Mouse (Mus musculus): Measurements from ENCODE around the gene Atad5.
"Not testable (repeated sequence)": the region's sequence is repeated elsewhere in the genome, so short reads cannot be mapped to it uniquely, and the experiment has no call there.

Atad5 gene

DNA sequence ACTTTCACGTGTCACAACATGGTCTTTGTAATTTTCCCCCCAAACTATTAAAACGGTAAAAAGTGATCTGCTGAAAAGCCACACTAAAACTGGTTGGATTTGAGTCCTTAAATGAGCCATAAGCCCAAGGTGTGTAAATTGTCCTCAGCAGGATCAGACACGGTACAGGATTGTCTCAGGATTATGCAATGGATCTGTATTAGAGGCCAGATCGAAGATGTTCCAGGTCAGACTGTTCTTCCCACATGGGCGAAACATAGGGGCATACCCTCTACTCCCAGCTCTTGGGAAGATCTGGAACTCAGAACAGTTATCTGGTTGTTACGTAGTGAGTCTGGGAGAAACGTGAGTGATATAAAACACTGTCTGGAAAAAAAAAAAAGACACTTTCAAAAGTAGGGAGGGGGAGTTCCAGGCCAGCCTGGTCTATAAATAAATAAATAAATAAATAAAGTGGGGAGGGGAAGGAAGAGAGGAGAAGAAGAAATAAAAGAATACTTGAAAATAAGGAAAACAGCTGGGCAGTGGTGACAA, 7.3 kb upstream of the Atad5 start:
- no peak for DNase-seq

- peak in 1 of 2 experiments; percentile 49 for DNase-seq
Measured at GRCm38 (mm10) chr11:80085356-80086055, 3.7 kb upstream of the Atad5 start.

- peak; percentile 62 to 90 for DNase-seq
Measured at GRCm38 (mm10) chr11:80086844-80087243, 2.4 kb upstream of the Atad5 start.

- DNase-seq, result no peak
Measured at GRCm38 (mm10) chr11:80089817-80090214, 616 bp downstream of the Atad5 start.

- DNase-seq, result no peak
Measured at GRCm38 (mm10) chr11:80090555-80091164, 1.5 kb downstream of the Atad5 start.

DNA sequence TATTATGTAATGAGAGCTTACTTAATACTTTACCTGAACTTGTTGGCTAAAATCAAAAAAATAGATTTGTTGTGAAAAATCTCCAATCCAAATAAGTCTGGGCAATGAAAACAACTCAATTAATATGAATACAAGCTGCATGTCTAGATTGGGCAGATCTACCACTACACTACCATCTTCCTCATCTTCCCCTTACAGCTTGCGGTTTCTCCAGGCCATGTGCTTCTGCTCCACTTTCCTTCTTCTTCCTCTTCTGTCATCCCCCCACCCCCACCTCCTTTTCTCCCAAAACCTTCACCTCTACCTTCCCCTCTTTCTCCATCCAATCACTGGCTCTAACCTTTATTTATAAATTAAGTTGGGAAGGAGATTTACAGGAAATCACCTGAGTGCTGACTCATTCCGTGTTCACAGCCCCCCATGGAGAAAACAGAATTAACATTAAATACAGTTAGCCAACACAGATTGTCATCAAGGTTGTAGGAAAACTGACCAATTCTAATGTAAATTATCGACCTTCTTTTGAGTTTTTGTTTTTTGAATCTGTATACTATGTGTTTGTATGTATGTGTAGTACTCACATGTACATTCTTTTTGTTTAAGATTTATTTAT, 9.3 kb downstream of the Atad5 start:
- DNase-seq, result no peak

DNA sequence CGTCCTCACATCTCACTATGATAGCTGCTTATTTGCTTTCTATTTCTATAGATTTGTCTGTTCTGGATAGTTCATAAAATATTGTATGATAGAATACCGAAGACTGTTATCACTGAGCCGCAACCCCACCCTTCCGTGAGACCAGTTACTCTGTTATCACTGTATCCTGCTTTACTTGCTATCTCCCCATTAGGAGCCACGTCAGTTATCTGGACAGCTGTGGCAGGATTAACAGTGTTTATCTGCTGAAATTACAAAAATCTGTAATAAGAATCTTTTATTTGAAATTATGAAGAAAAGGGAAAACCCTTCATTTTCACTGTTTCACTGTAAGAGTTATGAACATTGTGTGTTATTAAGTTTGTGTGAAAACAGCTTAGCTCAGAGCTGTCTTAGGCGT, 12.1 kb downstream of the Atad5 start:
- DNase-seq, result no peak

DNA sequence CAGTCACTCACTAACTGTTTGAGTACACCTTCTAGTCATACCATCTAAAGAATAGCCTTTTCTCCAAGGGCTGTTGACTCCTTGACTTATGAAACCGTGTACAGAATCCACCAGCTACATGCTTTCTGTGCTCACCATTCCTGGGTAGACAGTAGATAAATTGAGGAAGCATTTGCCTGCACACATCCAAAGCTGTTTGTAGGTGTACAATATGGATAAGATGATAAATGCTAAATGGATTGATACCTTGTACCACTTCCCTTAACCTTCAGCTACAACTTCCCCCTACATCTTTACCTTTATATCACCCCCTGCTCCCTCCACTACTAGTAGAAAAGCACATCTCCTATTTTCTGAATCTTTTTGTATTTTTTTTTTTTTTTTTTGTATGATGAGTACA, 15.2 kb downstream of the Atad5 start:
- no peak for DNase-seq

- no peak for DNase-seq
Measured at GRCm38 (mm10) chr11:80116411-80116810, 27.2 kb downstream of the Atad5 start.

- DNase-seq, result no peak
Measured at GRCm38 (mm10) chr11:80132050-80132449, 42.9 kb downstream of the Atad5 start.

DNA sequence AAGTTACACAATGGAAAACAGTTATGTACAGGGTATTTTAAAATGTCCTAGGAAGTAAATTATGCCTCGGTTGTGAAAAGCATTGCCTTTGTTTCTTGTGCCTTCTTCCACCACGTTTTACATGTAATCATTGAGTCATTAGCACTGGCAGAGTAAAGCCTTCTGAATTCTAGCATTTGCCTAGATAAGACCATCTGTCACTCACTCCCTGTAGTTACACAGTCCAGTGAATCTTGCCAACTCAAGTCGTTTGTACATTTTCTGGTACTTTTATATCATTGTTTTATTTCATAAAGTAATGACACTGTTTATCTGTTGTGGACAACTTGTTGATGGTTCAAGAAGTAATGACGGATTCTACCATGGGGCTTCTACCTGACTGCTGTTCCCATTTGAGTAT, 45.5 kb downstream of the Atad5 start:
- DNase-seq, result no peak

GRCm38 (mm10) chr11:80135954-80136683, 46.9 kb downstream of the Atad5 start:
- no peak for DNase-seq

GRCm38 (mm10) chr11:80136786-80137185, 47.6 kb downstream of the Atad5 start:
- DNase-seq, result no peak

- no peak for DNase-seq
Measured at GRCm38 (mm10) chr11:80137773-80138172, 48.6 kb downstream of the Atad5 start.

DNA sequence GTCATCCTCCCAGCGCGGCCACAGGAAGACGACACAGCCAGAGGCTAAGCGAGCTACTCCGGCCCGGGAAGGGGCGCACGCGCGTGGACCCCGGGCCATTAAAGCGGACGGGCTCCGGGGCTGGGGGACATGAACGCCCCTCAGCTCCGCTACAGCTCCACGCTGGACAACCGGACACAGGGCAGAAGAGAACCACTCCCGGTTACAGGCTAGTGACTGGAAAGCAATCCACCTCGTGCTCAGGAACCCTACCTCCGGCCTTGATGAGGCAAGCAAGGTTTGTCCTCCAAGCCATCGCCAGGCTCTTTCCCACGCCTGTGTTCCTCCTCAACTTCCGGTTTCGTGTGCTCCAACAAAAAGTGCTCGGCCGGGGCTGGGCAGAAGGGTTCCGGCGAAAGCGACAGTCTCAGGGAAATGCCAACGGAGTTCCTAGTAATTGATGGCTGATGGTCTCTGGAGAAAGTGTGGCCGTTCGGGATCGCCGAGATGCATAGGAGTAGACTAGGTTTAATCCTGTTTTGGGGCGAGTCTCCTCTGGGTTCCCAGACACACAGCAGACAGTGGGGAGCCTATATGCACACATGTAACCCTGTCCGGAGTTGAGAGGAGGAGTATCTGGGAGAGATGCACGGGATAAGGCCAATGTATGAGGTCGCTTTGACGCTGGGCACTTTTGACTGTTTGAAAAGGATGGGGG, 52.8 kb downstream of the Atad5 start, which contains the start of gene Tefm:
TSS of gene Tefm (minus strand) at position 351 of the 697 bp plus-strand sequence.
- DNase-seq, result peak; percentile 51 to 73

GRCm38 (mm10) chr11:80142872-80143271, 53.7 kb downstream of the Atad5 start:
- DNase-seq, result no peak

- DNase-seq, result peak; percentile 35 to 39
Measured at GRCm38 (mm10) chr11:80145787-80146275, 56.6 kb downstream of the Atad5 start.

DNA sequence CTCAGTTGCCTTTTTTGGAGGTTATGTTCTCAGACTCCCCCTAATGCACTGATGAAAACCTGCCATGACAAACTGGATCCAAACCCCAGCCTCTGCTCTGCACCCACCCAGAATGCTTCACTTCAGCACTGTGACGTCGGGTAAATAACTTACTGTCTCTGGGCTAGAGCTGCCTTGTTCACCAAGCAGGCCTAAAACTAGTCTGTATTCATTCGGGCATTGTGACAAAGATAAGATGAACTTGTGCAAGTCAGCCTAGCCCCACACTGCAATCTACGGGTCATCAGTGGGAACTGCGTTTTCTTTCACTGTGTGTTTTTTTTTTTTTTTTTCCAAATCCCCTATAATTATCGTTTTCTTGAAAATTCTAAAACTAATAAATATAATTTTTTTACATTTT, 58.5 kb downstream of the Atad5 start:
- DNase-seq, result no peak

GRCm38 (mm10) chr11:80148313-80148712, 59.1 kb downstream of the Atad5 start:
- DNase-seq, result no peak

DNA sequence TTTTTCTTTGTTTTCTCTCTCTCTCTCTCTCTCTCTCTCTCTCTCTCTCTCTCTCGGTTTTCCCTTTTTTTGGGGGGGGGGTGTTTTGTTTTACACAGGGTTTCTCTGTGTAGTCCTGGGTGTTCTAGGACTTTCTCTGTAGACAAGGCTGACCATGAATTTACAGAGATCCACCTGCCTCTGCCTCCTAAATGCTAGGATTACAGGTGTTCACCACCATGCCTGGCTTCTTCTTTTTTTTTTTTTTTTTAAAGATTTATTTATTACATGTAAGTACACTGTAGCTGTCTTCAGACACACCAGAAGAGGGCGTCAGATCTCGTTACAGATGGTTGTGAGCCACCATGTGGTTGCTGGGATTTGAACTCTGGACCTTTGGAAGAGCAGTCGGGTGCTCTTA, 59.8 kb downstream of the Atad5 start:
- not testable (repeated sequence) for DNase-seq

GRCm38 (mm10) chr11:80149412-80150023, 60.3 kb downstream of the Atad5 start:
- DNase-seq, result no peak

DNA sequence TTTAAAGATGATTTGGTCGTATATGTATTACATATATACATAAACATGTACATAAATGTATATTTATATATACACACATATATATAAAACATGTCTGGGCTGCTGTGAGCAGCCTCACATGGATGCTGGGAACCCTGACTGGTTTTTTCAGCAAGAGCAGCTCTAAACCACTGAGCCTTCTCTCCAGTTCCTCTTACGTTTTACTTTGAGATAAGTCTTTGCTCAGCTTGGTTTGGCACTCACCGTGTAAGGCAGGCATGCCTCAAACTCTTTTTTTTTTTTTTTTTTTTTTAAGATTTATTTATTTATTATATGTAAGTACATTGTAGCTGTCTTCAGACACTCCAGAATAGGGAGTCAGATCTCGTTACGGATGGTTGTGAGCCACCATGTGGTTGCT, 61.4 kb downstream of the Atad5 start:
- no peak for DNase-seq

Measured in spleen, adult 18-20 months (tissue).